Mouse (Mus musculus): ENCODE data around the gene Zfp40. TPM values are rescaled to one million over a fixed set of nuclear protein-coding genes. Genes with fewer than 3 reads are reported as not detected.
A peak's percentile ranks its signal among the peaks of the same experiment; 100 is the strongest.
"Not testable (repeated sequence)": the region's sequence is repeated elsewhere in the genome, so short reads cannot be mapped to it uniquely, and the experiment has no call there.

Gene Zfp40
- total RNA-seq (2021), result 10 to 100 TPM; 23.2 to 25.3 TPM
- long read RNA-seq, experiment 1, full-length matches to known transcripts, result 4 of 5 reads
- long read RNA-seq, experiment 1, partial matches to known transcripts, result 1 of 5 reads
- long read RNA-seq, experiment 1, other reads (novel, unspliced or antisense), result 0 of 5 reads
- long read RNA-seq, experiment 2, full-length matches to known transcripts, result 7 of 9 reads
- long read RNA-seq, experiment 2, partial matches to known transcripts, result 0 of 9 reads
- long read RNA-seq, experiment 2, other reads (novel, unspliced or antisense), result 2 of 9 reads

GRCm38 (mm10) chr17:23192453-23193379, at the start of gene Zfp40:
Zfp40 (minus strand) TSS chr17:23193252.
- DNase-seq (ENCODE audit: low spot score in 2 of 2), result peak; percentile 91 to 95

DNA sequence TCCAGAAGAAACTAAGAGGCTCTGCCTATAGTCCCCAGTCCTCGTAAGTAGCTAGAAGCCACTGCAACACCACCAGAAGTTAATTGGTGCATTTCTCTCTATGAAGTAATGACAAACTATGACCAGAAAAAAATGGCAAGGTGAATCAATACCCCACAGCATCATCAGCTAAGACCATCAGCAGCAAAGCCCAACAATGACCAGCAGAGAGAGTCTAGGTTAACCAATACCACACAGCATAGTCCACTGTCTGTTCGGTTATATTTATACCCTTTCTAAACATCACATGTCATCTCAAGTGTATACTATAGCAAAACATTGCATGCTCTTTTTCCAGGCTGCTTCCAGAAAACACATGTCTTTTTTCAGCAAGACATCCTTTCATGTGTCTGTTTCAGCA, 25.3 kb upstream of the Zfp40 start:
- no peak for DNase-seq (ENCODE audit: low spot score in 2 of 2)

GRCm38 (mm10) chr17:23199856-23200255, 6.8 kb upstream of the Zfp40 start:
- not testable (repeated sequence) for DNase-seq (ENCODE audit: low spot score in 2 of 2)

- peak; percentile 36 to 58 for DNase-seq (ENCODE audit: low spot score in 2 of 2)
These were observed 389 bp upstream of the Zfp40 start for GRCm38 (mm10) chr17:23193441-23193840.

DNA sequence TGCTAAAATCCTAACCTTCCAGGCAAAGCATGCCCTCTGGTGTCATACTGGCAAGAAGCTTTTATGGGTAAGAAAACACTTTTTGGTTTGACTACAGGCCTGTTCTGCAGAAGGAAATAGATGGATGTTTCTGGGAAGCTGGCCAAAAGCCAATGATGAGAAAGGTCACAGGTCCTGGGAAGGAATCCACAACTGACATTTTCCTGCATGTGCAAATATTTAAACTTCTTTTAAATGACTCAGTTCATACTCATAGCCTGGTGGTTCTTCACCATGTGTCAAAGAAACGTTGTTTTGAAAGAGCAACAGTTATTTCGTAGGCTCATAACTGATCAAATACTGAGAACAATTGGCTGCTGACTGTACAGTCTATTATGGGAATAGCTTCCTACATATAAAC, 5.4 kb downstream of the Zfp40 start:
- DNase-seq (ENCODE audit: low spot score in 2 of 2), result no peak

Other genes starting within 250 kb of the Zfp40 start
- gene Vmn2r-ps130, start 132.1 kb downstream of the Zfp40 start, total RNA-seq (2021), result not detected
- not detected for gene Vmn2r114, start 119.3 kb upstream of the Zfp40 start, total RNA-seq (2021)
- not detected for gene Vmn2r115, start 150.5 kb upstream of the Zfp40 start, total RNA-seq (2021)
- not detected for gene Vmn2r116, start 191.4 kb upstream of the Zfp40 start, total RNA-seq (2021)

Data from layer of hippocampus, postnatal 14 days (tissue).